ENCODE assay signal across 1 mouse cellular context in genomic region chr2:28610716-28611406, GRCm38 (mm10).
TF ChIP-seq lines count a peak whose summit lies in the region.

No protein-coding gene starts in this region.

TF ChIP-seq in MEL, 35 proteins besides CTCF, POLR2A, EP300 and RAD21 (continued from another document):
- TF ChIP-seq MAZ (IDR thresholded peaks at IDR 0.05; ENCODE audit: low read depth, low read length), result no peak
